Mouse (Mus musculus): Measurements from ENCODE around the gene Csf3. TPM values are rescaled to one million over a fixed set of nuclear protein-coding genes. Genes with fewer than 3 reads are reported as not detected.
"Not testable (repeated sequence)": the region's sequence is repeated elsewhere in the genome, so short reads cannot be mapped to it uniquely, and the experiment has no call there.

The Csf3 gene
- total and polyA plus RNA-seq, 3 experiments, result 0.21 TPM; not detected in 2

DNA sequence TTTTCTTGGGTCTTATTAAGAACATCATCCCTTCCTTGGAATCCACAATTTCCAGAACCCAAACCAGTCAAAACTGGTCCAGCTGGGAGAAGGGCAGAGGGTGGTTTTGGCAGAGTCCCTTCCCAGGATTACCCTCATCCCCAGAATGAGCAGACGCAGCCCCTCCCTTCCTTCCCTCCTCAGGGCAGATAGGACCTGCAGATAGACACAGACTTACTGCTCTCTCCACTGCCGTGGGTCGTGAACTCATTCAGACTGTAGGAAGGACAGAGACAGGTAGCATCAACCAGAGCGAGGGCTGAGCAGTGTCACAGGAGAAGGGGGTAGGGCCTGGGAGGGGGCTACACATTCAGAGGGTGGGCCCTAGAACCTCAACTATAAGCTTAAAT lies 10.0 kb downstream of the Csf3 start:
- Histone ChIP-seq H3K9ac (ENCODE audit: insufficient read depth, low read depth) (no peak overlapping the region), H3K4me2 (ENCODE audit: insufficient read depth, low read depth, poor library complexity, severe bottlenecking) (no peak overlapping the region), H3K27ac (ENCODE audit: insufficient read depth, low read depth) (no peak overlapping the region), H3K9me3 (replicated peaks; ENCODE audit: low read length) (no peaks in the 10 kb centered on the region), H3K79me2 (replicated peaks; ENCODE audit: control insufficient read depth, extremely low read depth, insufficient read depth, poor library complexity, severe bottlenecking) (no peaks in the 10 kb centered on the region), H3K4me1 (ENCODE audit: control insufficient read depth in 1 of 2, insufficient read depth in 2 of 2) (peaks cover 5 to 21% of the 10 kb centered on the region in 2 experiments), H3K36me3 (replicated peaks in 1 of 2; ENCODE audit: control insufficient read depth in 1 of 2, insufficient read depth in 1 of 2, low read length in 1 of 2) (peaks cover 86 to 96% of the 10 kb centered on the region in 2 experiments), H3K27me3 (replicated peaks) (no peaks in the 10 kb centered on the region), H3K4me3 (replicated peaks in 1 of 3; ENCODE audit: low read depth in 2 of 3, low read length in 2 of 3, poor library complexity in 1 of 3) (no peak overlapping the region)
- TF ChIP-seq POLR2AphosphoS2 (IDR thresholded peaks at IDR 0.05; ENCODE audit: low read depth, low read length) (no peak), GABPA (IDR thresholded peaks at IDR 0.05; ENCODE audit: insufficient replicate concordance, low read depth, low read length) (no peak), ZNF384 (IDR thresholded peaks at IDR 0.05; ENCODE audit: low read depth, low read length) (no peak), MAZ (IDR thresholded peaks at IDR 0.05; ENCODE audit: low read depth, low read length) (no peak), CHD1 (IDR thresholded peaks at IDR 0.05; ENCODE audit: low read depth, low read length) (no peak), CHD2 (IDR thresholded peaks at IDR 0.05; ENCODE audit: low read length) (no peak), KAT2A (IDR thresholded peaks at IDR 0.05; ENCODE audit: insufficient replicate concordance, low read length) (no peak), CTCF (conservative IDR thresholded peaks at IDR 0.05 in 1 of 2, IDR thresholded peaks at IDR 0.05 in 1 of 2; ENCODE audit: low read depth in 2 of 2, low read length in 2 of 2) (no peak), NRF1 (IDR thresholded peaks at IDR 0.05; ENCODE audit: low read depth, low read length) (no peak), PAX5 (IDR thresholded peaks at IDR 0.05; ENCODE audit: low read length) (no peak), MEF2A (IDR thresholded peaks at IDR 0.05; ENCODE audit: borderline replicate concordance, low read depth, low read length) (no peak), HCFC1 (IDR thresholded peaks at IDR 0.05; ENCODE audit: low read depth, low read length) (no peak), MAFK (IDR thresholded peaks at IDR 0.05; ENCODE audit: insufficient replicate concordance, low read length) (no peak)
- DNase-seq (ENCODE audit: extremely low read depth), result no peak
- dilution Hi-C loops (cut with MboI; ENCODE audit: extremely low pct_ligation_motif_present, extremely low pct_unique_long_range_greater_than_20kb, low sequenced_read_pairs) (no loop called here), in situ Hi-C loops (cut with MboI; ENCODE audit: low pct_ligation_motif_present, low pct_unique_long_range_greater_than_20kb, low sequenced_read_pairs) (no loop called here)

- peak; percentile 29 for TF ChIP-seq RAD21 (IDR thresholded peaks at IDR 0.05; ENCODE audit: low read depth, low read length)
- TF ChIP-seq CTCF (conservative IDR thresholded peaks at IDR 0.05 in 1 of 2, IDR thresholded peaks at IDR 0.05 in 1 of 2; ENCODE audit: low read depth in 2 of 2, low read length in 2 of 2), result peak in 1 of 2 experiments; percentile 47; a peak in 2 of 4 replicates
- peak; percentile 34 for TF ChIP-seq SMC3 (IDR thresholded peaks at IDR 0.05; ENCODE audit: low read depth, low read length)
- Histone ChIP-seq H3K4me1 (ENCODE audit: control insufficient read depth in 1 of 2, insufficient read depth in 2 of 2) (peaks cover 5 to 21% of the 10 kb centered on the region in 2 experiments), H3K36me3 (replicated peaks in 1 of 2; ENCODE audit: control insufficient read depth in 1 of 2, insufficient read depth in 1 of 2, low read length in 1 of 2) (peaks cover 86 to 96% of the 10 kb centered on the region in 2 experiments)
- H3K4me3 ChIP-seq (replicated peaks in 1 of 3; ENCODE audit: low read depth in 2 of 3, low read length in 2 of 3, poor library complexity in 1 of 3); H3K27me3 ChIP-seq (replicated peaks); H3K27ac ChIP-seq (ENCODE audit: insufficient read depth, low read depth); DNase-seq (ENCODE audit: extremely low read depth); H3K9ac ChIP-seq (ENCODE audit: insufficient read depth, low read depth); in situ Hi-C loops (cut with MboI; ENCODE audit: low pct_ligation_motif_present, low pct_unique_long_range_greater_than_20kb, low sequenced_read_pairs); H3K9me3 ChIP-seq (replicated peaks; ENCODE audit: low read length); H3K79me2 ChIP-seq (replicated peaks; ENCODE audit: control insufficient read depth, extremely low read depth, insufficient read depth, poor library complexity, severe bottlenecking); H3K4me2 ChIP-seq (ENCODE audit: insufficient read depth, low read depth, poor library complexity, severe bottlenecking); dilution Hi-C loops (cut with MboI; ENCODE audit: extremely low pct_ligation_motif_present, extremely low pct_unique_long_range_greater_than_20kb, low sequenced_read_pairs): not testable (repeated sequence)
Measured at GRCm38 (mm10) chr11:98712009-98712408, 10.9 kb downstream of the Csf3 start.
